Mouse (Mus musculus) mouse trophoblast stem cell (cell line): Measurements from ENCODE around the gene H2-Ab1.

Experiments used
- in situ Hi-C, 2 experiments: fragments of 300-500 bp; cut with MseI, MboI; formaldehyde crosslinking; loops; 2 replicates in 1 of 2; 3 replicates in 1 of 2; pipeline ENCODE4 v1.15.1; 2025

H2-Ab1 gene

GRCm38 (mm10) chr17:34238706-34239105, 18.8 kb upstream of the H2-Ab1 start, which contains the start of gene H2-Ob:
Gene H2-Ob (plus strand): TSS chr17:34238903.
- in situ Hi-C loops = loop anchor here in 1 of 2 experiments (5.0 to 10.0 kb wide), 2 partner anchors 71 to 164 kb away; no protein-coding TSS in a partner anchor

GRCm38 (mm10) chr17:34239601-34240041, 17.9 kb upstream of the H2-Ab1 start:
- in situ Hi-C loops = loop anchor here (5.0 to 10.0 kb wide), 3 partner anchors 67 to 165 kb away; no protein-coding TSS in a partner anchor

- in situ Hi-C loops = loop anchor here in 1 of 2 experiments (5.0 kb wide), 1 partner anchor 68 kb away; no protein-coding TSS in a partner anchor
These were observed 17.1 kb upstream of the H2-Ab1 start for GRCm38 (mm10) chr17:34240366-34240765.

DNA sequence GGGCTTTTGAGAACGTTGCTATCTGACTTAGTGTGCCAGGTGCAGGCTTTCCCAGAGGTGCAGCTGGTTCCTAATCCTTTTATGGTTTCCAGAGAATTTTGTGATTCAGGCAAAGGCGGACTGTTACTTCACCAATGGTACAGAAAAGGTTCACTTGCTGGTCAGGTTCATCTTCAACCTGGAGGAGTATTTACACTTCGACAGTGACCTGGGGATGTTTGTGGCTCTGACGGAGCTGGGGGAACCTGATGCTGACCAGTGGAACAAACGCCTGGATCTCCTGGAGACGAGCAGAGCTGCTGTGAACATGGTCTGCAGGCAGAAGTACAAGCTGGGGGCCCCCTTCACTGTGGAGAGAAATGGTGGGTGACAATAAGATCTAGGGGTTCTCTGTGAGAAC, 16.6 kb upstream of the H2-Ab1 start:
- in situ Hi-C loops = loop anchor here in 1 of 2 experiments (5.0 kb wide), 1 partner anchor 69 kb away; no protein-coding TSS in a partner anchor

DNA sequence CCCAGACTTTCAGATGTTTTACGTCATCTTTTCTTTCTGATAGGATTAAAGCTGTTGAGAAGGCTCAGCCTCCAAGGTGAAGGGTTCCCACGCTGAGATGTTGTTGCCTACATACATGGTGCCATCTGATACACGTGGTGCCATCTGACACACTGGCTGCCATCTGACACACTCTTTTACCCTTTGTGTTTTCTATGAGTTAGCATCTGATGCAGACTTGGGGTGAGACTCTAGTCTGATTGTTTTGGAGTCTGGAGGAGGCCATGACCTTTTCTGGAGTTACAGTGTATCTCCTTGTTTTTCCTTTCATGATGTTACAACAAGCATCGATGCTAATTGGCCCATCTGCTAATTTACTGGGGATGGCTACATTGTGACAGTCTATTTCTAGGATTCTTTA, 12.8 kb upstream of the H2-Ab1 start:
- in situ Hi-C loops = loop anchor here (5.0 kb wide), 3 partner anchors 72 to 103 kb away; no protein-coding TSS in a partner anchor

- in situ Hi-C loops = loop anchor here (5.0 kb wide), 2 partner anchors 95 to 100 kb away; no protein-coding TSS in a partner anchor
These were observed 10.4 kb upstream of the H2-Ab1 start for GRCm38 (mm10) chr17:34247047-34247446.

- in situ Hi-C loops = loop anchor here (5.0 kb wide), 2 partner anchors 94 to 99 kb away; no protein-coding TSS in a partner anchor
These were observed 8.7 kb upstream of the H2-Ab1 start for GRCm38 (mm10) chr17:34248764-34249163.

GRCm38 (mm10) chr17:34249361-34249760, 8.1 kb upstream of the H2-Ab1 start:
- in situ Hi-C loops = loop anchor here (5.0 kb wide), 2 partner anchors 93 to 98 kb away; no protein-coding TSS in a partner anchor

GRCm38 (mm10) chr17:34249878-34250277, 7.6 kb upstream of the H2-Ab1 start:
- in situ Hi-C loops = loop anchor here (5.0 kb wide), 2 partner anchors 92 to 97 kb away; no protein-coding TSS in a partner anchor

GRCm38 (mm10) chr17:34251666-34252065, 5.8 kb upstream of the H2-Ab1 start:
- in situ Hi-C loops = no loop called here

DNA sequence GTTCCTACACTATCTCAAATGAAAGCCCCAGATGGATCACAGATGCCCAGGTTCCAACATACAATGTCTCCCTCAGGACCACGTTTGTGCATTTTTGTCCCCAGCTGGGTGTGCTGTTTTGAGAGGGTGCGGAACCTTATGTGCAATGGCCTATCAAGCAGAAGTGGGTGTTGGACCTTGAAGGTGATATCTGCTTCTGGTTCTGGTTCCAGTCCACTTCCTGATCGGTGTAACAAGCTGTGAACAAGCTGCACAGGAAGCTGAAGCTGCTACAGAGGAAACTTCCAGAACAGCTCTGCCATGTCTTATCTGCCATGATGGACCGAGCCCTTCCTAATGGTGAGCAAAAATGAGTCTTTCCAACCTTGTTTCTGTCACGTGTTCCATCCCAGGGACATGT, 988 bp upstream of the H2-Ab1 start:
- in situ Hi-C loops = no loop called here

DNA sequence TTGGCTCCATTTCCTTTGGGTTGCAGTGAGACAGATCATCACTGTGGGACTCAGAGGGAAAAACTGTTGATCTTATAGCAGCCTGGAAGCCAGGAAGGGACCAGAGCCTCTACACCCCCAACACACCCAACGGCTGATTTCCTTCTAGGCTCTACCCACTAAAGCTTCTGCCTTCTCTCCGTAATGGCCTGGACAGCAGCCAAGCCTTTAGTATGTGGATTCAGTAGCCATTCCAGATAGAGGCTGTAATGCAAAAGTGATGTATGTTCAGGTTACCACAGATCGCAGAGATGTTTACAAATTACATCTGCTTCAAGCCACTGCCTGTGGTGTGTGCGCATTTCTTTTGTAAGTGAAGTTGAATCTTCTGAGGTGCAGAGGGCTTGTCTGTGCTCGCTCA, 3.1 kb downstream of the H2-Ab1 start:
- in situ Hi-C loops = no loop called here

DNA sequence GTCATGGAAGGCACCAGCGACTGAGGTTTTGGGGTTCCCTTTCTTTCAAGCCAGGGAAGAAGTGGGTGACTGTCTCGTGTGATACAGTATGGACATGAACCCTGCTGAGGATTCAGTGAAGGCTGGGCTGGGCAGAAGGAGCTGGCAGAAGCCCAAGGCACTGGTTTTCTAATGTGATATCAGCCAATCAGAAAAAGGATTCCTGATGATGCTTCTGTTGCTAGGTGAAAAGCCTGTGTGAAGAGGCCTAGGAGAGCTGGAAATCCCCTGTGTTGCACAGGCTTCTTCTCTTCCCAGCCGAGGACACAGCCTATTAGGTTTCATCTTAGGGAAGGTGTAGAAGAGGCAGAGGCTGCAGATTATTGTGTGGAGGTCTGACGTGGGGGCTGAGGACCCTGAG, 4.0 kb downstream of the H2-Ab1 start:
- in situ Hi-C loops = no loop called here

GRCm38 (mm10) chr17:34263068-34263467, 5.6 kb downstream of the H2-Ab1 start:
- in situ Hi-C loops = no loop called here

- in situ Hi-C loops = no loop called here
These were observed 6.4 kb downstream of the H2-Ab1 start for GRCm38 (mm10) chr17:34263811-34264371.

DNA sequence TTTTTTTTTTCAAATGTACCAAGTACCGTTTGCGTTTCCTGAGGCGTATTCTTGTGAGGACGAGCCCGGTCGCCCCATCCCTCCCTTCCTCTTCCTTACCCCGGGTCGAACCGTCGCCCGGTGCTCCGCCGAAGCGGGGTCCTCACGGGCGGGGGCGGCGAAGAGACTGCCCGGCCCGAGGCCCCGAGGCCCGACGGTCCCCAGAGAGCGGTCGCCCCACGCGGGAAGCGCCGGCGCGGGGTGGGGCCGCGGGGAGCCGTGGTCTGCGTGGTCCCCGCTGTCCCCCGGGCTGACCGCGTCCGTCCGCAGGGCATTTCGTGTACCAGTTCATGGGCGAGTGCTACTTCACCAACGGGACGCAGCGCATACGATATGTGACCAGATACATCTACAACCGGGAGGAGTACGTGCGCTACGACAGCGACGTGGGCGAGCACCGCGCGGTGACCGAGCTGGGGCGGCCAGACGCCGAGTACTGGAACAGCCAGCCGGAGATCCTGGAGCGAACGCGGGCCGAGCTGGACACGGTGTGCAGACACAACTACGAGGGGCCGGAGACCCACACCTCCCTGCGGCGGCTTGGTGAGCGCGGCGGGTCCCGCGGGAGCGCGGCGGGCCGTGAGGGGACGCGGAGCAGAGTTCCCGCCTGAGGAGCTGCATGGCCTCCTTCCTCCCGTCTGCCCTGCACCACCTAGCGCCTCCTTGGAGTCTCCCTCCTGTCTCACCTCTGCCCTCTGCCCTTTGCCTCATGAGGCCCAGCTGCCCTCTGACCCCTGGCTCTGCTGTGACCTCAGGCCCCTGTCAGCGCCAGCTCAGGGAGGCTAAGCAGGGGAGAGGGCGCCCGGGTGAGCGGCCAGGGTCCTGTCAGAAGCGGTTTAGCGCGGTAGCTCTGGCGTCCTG, 7.2 kb downstream of the H2-Ab1 start:
- in situ Hi-C loops = no loop called here

GRCm38 (mm10) chr17:34268262-34268661, 10.8 kb downstream of the H2-Ab1 start:
- in situ Hi-C loops = no loop called here

DNA sequence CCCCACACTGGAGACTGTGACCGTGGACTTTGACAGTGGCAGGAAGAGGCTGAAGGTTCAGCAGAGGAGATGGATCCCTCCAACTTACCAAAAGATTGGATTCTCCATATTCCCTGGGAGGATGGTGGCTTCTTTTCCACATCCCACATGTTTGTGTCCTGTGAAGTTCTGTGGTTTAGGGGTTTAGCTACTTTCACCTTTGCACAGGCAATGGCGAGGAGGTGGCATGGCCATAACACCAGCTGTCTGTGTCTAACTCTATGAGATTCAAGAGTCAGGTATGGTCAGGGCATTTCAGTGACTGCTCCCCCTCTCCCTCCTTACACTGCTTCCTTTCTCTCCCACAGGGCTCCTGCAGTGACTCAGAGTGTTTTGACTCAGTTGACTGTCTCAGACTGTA, 11.3 kb downstream of the H2-Ab1 start:
- in situ Hi-C loops = no loop called here

DNA sequence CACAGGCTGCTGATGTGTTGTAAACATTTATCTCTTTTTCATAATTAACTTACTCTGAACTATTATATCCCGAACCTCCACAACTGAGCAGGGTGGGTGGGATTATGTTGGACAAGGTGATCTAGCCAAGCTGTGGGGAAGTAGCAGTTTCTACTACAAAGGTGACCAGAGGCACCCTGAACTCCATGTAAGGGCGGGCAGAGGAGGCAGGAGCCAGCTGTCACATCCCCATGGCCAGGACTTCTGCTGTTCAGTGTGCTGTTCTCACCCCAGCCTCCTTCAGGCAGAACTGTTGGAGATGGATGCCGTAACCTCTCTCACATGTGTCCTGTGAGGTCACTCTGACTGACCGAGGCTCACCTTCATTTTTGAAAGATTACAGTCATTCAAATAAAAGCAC, 12.3 kb downstream of the H2-Ab1 start:
- in situ Hi-C loops = no loop called here

- in situ Hi-C loops = no loop called here
These were observed 12.7 kb downstream of the H2-Ab1 start for GRCm38 (mm10) chr17:34270230-34270629.

DNA sequence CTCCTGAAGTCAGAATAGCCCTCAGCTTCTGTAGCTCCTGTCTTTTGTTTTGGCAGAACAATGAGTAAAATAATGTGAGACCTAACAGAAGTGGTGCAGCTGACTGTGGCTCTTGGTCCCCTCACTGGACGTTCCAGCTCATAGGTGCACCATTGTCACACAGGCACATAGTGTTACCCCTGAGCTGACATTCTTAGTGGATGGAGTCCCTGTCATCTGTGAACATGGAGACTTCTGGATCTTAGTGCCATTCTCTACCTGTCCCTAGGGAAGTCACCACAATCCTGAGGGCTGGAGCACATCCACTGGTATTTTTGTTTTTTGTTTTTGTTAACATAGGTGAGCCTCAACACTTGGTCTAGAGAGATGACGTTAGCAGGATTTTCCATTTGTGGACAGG, 13.5 kb downstream of the H2-Ab1 start:
- in situ Hi-C loops = no loop called here

GRCm38 (mm10) chr17:34272102-34272501, 14.6 kb downstream of the H2-Ab1 start:
- in situ Hi-C loops = no loop called here
